Mouse (Mus musculus) E14TG2a.4 (cell line): ENCODE data around the gene Zfp764.

Source experiments
- CTCF ChIP-seq: conservative IDR thresholded peaks from 2 replicates; pipeline ENCODE4 v1.5.1; 2014; ENCODE audit warnings: low read length
- NANOG ChIP-seq: IDR thresholded peaks from 2 replicates; pipeline ENCODE4 v1.6.1; 2014; ENCODE audit warnings: borderline replicate concordance, low read length, mixed read lengths
- POU5F1 ChIP-seq: IDR thresholded peaks from 2 replicates; pipeline ENCODE4 v1.6.1; 2014; ENCODE audit warnings: low read length, borderline replicate concordance

- TF ChIP-seq CTCF (no peak), POU5F1 (no peak), NANOG (no peak)
These were observed 18.7 kb upstream of the Zfp764 start for GRCm38 (mm10) chr7:127425291-127425690.
